Mouse (Mus musculus) embryonic facial prominence, embryonic 13.5 days (tissue): Measurements from ENCODE around the gene BC016579. TPM values are rescaled to one million over a fixed set of nuclear protein-coding genes. Genes with fewer than 3 reads are reported as not detected.

ENCODE experiments used
- ATAC-seq: fragments of 200-750 bp; cut with Nextera tagmentation; 2 replicates; pipeline ENCODE4 v1.8.0; 2017; ENCODE audit warnings: low read depth; ENCODE audit not compliant: insufficient number of reproducible peaks, insufficient read depth, low FRiP score, low TSS enrichment
- H3K27ac ChIP-seq: fragments of 300-500 bp; sonication (generic); 2 replicates; pipeline ENCODE4 v1.5.1; 2015; ENCODE audit warnings: moderate library complexity, mild to moderate bottlenecking, inconsistent platforms
- H3K27me3 ChIP-seq: fragments of 300-500 bp; sonication (generic); 2 replicates; pipeline ENCODE4 v1.6.1; 2015; ENCODE audit warnings: mild to moderate bottlenecking, inconsistent platforms
- H3K36me3 ChIP-seq: fragments of 300-500 bp; sonication (generic); 2 replicates; pipeline ENCODE4 v1.6.1; 2015; ENCODE audit warnings: mild to moderate bottlenecking, inconsistent platforms
- H3K4me1 ChIP-seq: fragments of 300-500 bp; sonication (generic); 2 replicates; pipeline ENCODE4 v1.6.1; 2015; ENCODE audit warnings: inconsistent platforms
- H3K4me2 ChIP-seq: fragments of 300-500 bp; sonication (generic); 2 replicates; pipeline ENCODE4 v1.6.1; 2015; ENCODE audit warnings: moderate library complexity, mild to moderate bottlenecking, inconsistent platforms
- H3K4me3 ChIP-seq: fragments of 300-500 bp; sonication (generic); 2 replicates; pipeline ENCODE4 v1.5.1; 2015; ENCODE audit warnings: mild to moderate bottlenecking, inconsistent platforms
- H3K9ac ChIP-seq: fragments of 300-500 bp; sonication (generic); 2 replicates; pipeline ENCODE4 v1.6.1; 2015; ENCODE audit warnings: mild to moderate bottlenecking, inconsistent platforms
- H3K9me3 ChIP-seq: fragments of 300-500 bp; sonication (generic); 2 replicates; pipeline ENCODE4 v1.6.1; 2016; ENCODE audit warnings: inconsistent platforms
- WGBS: fragments of 180-500 bp; shearing (Covaris S2); methylation state at CpG from one replicate; pipeline ENCODE4 v1.1.7; 2015; ENCODE audit warnings: mixed read lengths; 5-methylcytosine and 5-hydroxymethylcytosine counted together
- polyA plus RNA-seq: library from polyadenylated mRNA; unstranded; fragments of >200 nt; fragmentation: Nextera tagmentation; extraction: Ambion mirVana; gene quantifications from 2 replicates; pipeline ENCODE4 v1.2.1, GENCODE M21; 2015

BC016579 gene
- polyA plus RNA-seq, 1 experiment from 2014 or later: 0.25 TPM

- H3K36me3 ChIP-seq: no peaks in the 10 kb centered on the region
- WGBS: 74% methylated on average over 4 of the region's 4 CpGs
- no peaks in the 10 kb centered on the region for H3K27me3 ChIP-seq
- no peak for ATAC-seq
- H3K9ac ChIP-seq: no peak within 1 kb of the TSS
- H3K9me3 ChIP-seq: no peaks in the 10 kb centered on the region
- H3K27ac ChIP-seq: peak within 1 kb of the TSS; percentile 33; the same call in 1 of the 2 replicates
- no peak within 1 kb of the TSS for H3K4me2 ChIP-seq
- no peak within 1 kb of the TSS for H3K4me3 ChIP-seq
- H3K4me1 ChIP-seq: no peaks in the 10 kb centered on the region
These were observed 43.6 kb downstream of the BC016579 start, which contains the start of gene Gcsam for GRCm38 (mm10) chr16:45610267-45610666. TSS of gene Gcsam (plus strand) at chr16:45610380.

GRCm38 (mm10) chr16:45609300-45609699 is 44.6 kb downstream of the BC016579 start:
- WGBS: 85% methylated on average over 3 of the region's 3 CpGs

GRCm38 (mm10) chr16:45608481-45608954 is 45.4 kb downstream of the BC016579 start:
- no peak for ATAC-seq
- WGBS: 28% methylated on average over 4 of the region's 4 CpGs
- no peak overlapping the region for H3K4me3 ChIP-seq
- no peaks in the 10 kb centered on the region for H3K36me3 ChIP-seq
- no peaks in the 10 kb centered on the region for H3K27me3 ChIP-seq
- no peak overlapping the region for H3K9ac ChIP-seq
- H3K4me1 ChIP-seq: no peaks in the 10 kb centered on the region
- H3K27ac ChIP-seq: peak overlapping the region; percentile 33; the same call in 1 of the 2 replicates
- no peaks in the 10 kb centered on the region for H3K9me3 ChIP-seq
- H3K4me2 ChIP-seq: no peak overlapping the region

More at GRCm38 (mm10) chr16:45609300-45609699, 44.6 kb downstream of the BC016579 start:
- peak overlapping the region; percentile 33; the same call in 1 of the 2 replicates for H3K27ac ChIP-seq
- H3K4me3 ChIP-seq: no peak overlapping the region
- no peaks in the 10 kb centered on the region for H3K27me3 ChIP-seq
- no peaks in the 10 kb centered on the region for H3K9me3 ChIP-seq
- ATAC-seq: 0 out of 2 replicates have a peak, but pooled peaks have one; percentile 37
- no peaks in the 10 kb centered on the region for H3K4me1 ChIP-seq
- no peak overlapping the region for H3K9ac ChIP-seq
- H3K4me2 ChIP-seq: no peak overlapping the region
- H3K36me3 ChIP-seq: no peaks in the 10 kb centered on the region

GRCm38 (mm10) chr16:45595494-45595893 is 58.4 kb downstream of the BC016579 start:
- Histone ChIP-seq H3K27me3 (no peaks in the 10 kb centered on the region), H3K4me2 (no peak overlapping the region), H3K4me3 (no peak overlapping the region), H3K4me1 (0 out of 2 replicates have a peak, but pooled peaks cover 2% of the 10 kb centered on the region), H3K9ac (no peak overlapping the region), H3K27ac (no peak overlapping the region), H3K9me3 (no peaks in the 10 kb centered on the region), H3K36me3 (no peaks in the 10 kb centered on the region)
- no peak for ATAC-seq

GRCm38 (mm10) chr16:45593656-45594055 is 60.2 kb downstream of the BC016579 start:
- H3K4me2 ChIP-seq: no peak overlapping the region
- H3K9me3 ChIP-seq: no peaks in the 10 kb centered on the region
- WGBS: 74% methylated on average over 1 of the region's 1 CpGs
- H3K9ac ChIP-seq: no peak overlapping the region
- H3K27ac ChIP-seq: no peak overlapping the region
- no peak for ATAC-seq
- H3K4me1 ChIP-seq: no peaks in the 10 kb centered on the region
- no peaks in the 10 kb centered on the region for H3K36me3 ChIP-seq
- no peak overlapping the region for H3K4me3 ChIP-seq
- no peaks in the 10 kb centered on the region for H3K27me3 ChIP-seq

GRCm38 (mm10) chr16:45582512-45582911 is 71.4 kb downstream of the BC016579 start:
- no peaks in the 10 kb centered on the region for H3K4me1 ChIP-seq
- H3K36me3 ChIP-seq: no peaks in the 10 kb centered on the region
- 23% methylated on average over 2 of the region's 2 CpGs for WGBS
- no peaks in the 10 kb centered on the region for H3K9me3 ChIP-seq
- H3K27ac ChIP-seq: no peak overlapping the region
- no peak overlapping the region for H3K4me3 ChIP-seq
- H3K27me3 ChIP-seq: no peaks in the 10 kb centered on the region
- no peak overlapping the region for H3K9ac ChIP-seq
- H3K4me2 ChIP-seq: no peak overlapping the region
- ATAC-seq: no peak

- Histone ChIP-seq H3K27ac (no peak overlapping the region), H3K9ac (no peak overlapping the region), H3K27me3 (no peaks in the 10 kb centered on the region), H3K4me1 (no peaks in the 10 kb centered on the region), H3K4me2 (no peak overlapping the region), H3K36me3 (no peaks in the 10 kb centered on the region), H3K4me3 (no peak overlapping the region), H3K9me3 (no peaks in the 10 kb centered on the region)
- no peak for ATAC-seq
- 53% methylated on average over 12 of the region's 12 CpGs for WGBS
These were observed 74.0 kb downstream of the BC016579 start for GRCm38 (mm10) chr16:45579883-45580282.

Other genes with a start within 250 kb of the BC016579 start
- gene Cd200, start 245.0 kb downstream of the BC016579 start, polyA plus RNA-seq: 39.5 and 46.2 TPM in 2 replicates
- gene Gm609, start 161.1 kb downstream of the BC016579 start, polyA plus RNA-seq: not detected in 2 replicates
- gene Gm17783, start 122.0 kb downstream of the BC016579 start, polyA plus RNA-seq: not detected in 2 replicates
- gene Slc9c1, start 118.8 kb downstream of the BC016579 start, polyA plus RNA-seq: not detected in 2 replicates
- 0.18 and 0.36 TPM in 2 replicates for gene Gcsam, start 43.7 kb downstream of the BC016579 start, polyA plus RNA-seq
- 0.11 and 0.26 TPM in 2 replicates for gene Tmprss7, start 39.6 kb upstream of the BC016579 start, polyA plus RNA-seq
- gene Tagln3, start 70.5 kb upstream of the BC016579 start, polyA plus RNA-seq: 22.2 and 25.4 TPM in 2 replicates
- 39.0 and 40.4 TPM in 2 replicates for gene Abhd10, start 88.9 kb upstream of the BC016579 start, polyA plus RNA-seq